Mouse (Mus musculus) megakaryocyte progenitor cell, adult 5-6 weeks (primary cell): ENCODE data around the gene Rnf157. TPM values are rescaled to one million over a fixed set of nuclear protein-coding genes. Genes with fewer than 3 reads are reported as not detected.
"Not testable (repeated sequence)": the region's sequence is repeated elsewhere in the genome, so short reads cannot be mapped to it uniquely, and the experiment has no call there.

Source experiments
- ATAC-seq: replicated peaks from 2 replicates; pipeline ENCODE4 v1.8.0; 2016; ENCODE audit warnings: mild to moderate bottlenecking, moderate TSS enrichment, inconsistent platforms; ENCODE audit not compliant: poor library complexity
- total RNA-seq, 2 experiments: library from RNA; stranded (forward) in 1 of 2; stranded (reverse) in 1 of 2; fragments of 157-497, 149-512 nt in 1 of 2; fragments of 200-1000 nt in 1 of 2; gene quantifications; 2 replicates each; pipeline versions ENCODE4 v1.2.3 to v1.2.4; 2015 to 2017

The Rnf157 gene
- total RNA-seq, 2 experiments from 2014 or later, result 7.1 to 7.6 TPM

GRCm38 (mm10) chr11:116434287-116434966, 21.6 kb upstream of the Rnf157 start:
- ATAC-seq, result no peak

GRCm38 (mm10) chr11:116433356-116434286, 20.8 kb upstream of the Rnf157 start, which contains the start of gene Ubald2:
Ubald2 (plus strand) TSS chr11:116434094.
- peak; percentile 82 for ATAC-seq

DNA sequence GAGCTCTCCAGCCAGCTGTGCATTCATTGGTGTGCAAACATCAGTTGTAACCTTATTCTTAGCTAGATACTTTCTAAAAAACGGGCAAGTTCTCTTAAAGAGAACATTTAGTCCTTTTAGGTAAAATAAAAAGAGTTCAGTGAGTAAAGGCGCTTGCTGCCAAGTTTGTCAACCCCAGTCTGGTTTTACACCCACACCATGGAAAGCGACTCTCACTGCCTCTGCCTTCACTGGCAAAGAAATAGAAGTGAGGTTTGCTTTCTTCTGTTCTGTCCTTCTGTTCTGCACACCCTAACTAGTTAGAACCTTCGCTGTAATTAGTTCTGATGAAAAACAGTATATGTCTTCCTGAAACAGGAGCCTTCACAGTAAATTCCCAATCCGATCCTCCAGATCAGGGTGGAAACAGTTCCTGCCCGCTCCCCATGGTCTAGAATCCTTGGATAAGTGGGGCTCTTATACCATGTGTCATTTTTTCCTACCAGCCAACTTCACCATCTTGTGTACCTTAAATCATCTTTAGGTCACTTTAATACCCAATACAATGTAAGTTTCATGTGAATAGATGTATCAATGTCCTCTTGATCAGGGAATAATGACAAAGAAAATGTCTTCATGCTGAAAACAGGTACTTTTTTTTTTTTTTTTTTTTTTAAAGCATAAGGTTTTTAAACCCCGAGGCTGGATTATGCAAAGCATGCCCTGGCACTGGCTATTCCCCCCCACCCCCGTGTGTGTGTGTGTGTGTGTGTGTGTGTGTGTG, 19.9 kb upstream of the Rnf157 start:
- no peak for ATAC-seq

GRCm38 (mm10) chr11:116432127-116432526, 19.3 kb upstream of the Rnf157 start:
- no peak for ATAC-seq

DNA sequence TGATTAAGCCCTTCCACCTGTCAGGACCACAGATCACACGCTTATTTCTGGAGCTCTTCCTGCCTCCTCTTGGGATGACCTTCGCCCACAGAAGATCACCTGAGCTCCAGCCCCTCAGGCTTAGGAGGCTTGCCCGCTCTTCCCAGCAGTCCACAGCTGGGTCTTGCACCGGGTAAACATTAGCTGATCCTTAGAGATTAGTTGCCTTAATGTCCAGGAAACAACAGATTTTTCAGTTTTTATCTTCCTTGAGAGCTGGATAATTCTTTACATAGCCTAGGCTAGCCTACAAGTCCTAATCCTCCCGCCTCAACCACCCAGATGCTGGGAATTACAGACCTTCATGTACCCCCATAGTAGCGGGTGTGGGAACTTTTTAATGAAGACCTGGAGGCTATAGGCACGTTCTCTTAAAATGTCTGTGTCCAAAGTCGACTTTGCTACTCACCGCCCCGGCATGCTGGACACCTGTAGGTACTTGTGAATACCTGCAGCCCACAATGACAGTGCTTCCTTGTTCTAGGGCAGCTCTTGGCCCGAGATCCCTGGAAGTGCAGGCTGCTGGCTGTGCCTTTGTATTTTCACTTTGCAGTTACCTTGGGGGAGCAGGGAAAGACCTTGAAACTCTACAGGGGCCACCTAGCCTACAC, 18.7 kb upstream of the Rnf157 start:
- no peak for ATAC-seq

- ATAC-seq, result no peak
Measured at GRCm38 (mm10) chr11:116430723-116431427, 18.0 kb upstream of the Rnf157 start.

DNA sequence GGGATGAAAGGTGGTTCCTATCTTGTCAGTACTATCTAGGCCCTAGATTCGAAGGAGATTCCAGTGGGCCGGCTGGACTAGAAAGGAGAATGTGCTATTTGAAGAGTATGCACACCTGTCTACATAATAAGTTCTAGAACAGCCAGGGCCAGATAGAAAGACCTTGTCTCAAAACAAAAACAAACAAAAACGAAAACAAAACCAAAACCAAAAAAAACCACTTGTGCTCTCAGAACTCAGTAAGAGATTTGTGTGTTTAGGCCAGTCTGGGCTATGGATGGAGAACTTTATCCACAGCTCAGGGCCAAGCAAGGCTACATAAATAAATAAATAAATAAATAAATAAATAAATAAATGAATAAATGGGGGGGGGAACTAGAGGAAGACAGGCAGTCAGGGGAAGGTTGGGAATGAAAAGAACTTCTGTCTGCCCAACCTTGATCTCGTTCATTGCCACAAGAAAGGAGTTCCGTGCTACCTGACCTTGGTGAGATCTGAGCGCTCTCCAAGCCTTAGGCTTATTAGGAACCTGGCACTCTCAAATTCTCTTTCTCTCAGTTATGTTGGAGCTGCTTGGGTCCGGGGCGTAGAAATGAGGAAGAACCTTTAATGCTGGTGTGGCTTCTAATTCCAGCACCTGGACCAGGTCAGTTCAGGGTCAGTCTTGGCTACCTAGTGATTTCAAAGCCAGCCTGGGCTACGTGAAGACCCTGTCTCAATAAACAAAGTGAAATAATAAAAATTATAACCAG, 17.2 kb upstream of the Rnf157 start:
- no peak for ATAC-seq

- no peak for ATAC-seq
Measured at GRCm38 (mm10) chr11:116428872-116429859, 16.3 kb upstream of the Rnf157 start.

DNA sequence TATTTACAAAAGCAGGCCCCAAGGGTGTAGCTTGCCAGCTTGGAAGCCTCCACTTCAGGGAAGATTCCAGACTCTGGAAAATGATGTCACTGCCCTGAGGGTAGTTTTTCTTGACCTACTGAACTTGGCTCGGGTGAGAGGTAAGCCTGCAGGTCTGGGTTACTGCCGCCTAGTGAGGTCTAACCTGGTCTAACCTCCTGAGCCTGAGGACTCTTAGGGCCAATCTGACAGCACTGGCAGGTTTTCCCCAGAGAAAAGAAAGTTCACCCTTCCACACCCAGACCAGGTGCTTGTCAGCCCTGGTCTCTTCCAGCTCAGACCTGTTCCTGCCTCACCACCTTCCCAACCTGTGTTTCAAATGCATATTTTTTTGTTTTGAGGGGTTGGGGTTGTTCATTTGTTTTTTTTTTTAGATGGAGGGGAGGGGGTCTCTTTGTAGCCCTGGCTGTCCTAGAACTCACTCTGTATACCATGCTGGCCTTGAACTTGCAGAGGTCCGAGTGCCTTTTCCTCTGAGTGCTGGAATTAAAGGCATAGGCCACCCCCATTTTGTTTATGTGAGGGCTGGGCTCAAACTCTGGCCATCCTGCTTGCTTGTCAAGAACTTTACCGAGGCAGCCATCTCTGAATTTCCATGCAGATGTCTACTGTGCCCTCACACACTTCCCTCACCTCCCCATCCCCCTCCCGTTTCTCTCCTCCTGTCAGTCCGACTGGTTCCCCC, 14.2 kb upstream of the Rnf157 start:
- ATAC-seq, result no peak

GRCm38 (mm10) chr11:116426328-116426727, 13.5 kb upstream of the Rnf157 start:
- ATAC-seq, result not testable (repeated sequence)

DNA sequence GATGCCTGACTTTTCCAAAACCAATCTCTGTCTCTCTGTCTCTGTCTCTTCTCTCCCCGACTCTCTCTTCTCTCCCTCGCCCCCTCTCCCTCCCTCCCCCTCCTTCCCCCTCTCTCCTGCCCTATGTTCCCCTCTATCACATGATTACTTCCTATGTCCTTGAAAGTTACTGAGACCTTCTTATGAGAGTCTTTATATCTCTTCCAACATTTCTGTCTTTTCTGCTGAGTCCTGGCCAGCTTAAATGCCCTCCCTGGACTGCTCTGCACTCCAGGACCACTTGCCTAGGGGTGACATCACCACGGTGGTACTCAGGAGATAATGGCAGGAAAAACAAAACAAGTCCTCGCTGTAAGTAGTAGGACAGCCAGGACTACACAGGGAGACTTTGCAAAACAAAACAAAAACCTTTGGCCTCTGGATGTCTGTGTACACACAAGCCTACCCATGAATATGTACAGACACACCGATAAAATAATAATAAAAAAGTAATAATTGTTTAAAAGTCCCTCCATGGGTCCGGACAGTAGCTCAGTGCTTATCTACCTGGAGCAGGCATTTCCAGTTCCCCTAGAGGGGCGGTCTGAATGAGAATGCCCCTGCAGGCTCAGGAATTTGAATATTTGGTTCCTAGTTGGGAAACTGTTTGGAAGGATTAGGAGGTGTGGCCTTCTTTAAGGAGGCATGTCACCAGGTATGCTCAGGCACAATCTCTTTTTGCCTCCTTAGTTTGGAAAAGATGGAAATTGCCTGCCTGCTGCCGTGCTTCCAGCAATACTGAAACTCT, 12.0 kb upstream of the Rnf157 start:
- no peak for ATAC-seq

DNA sequence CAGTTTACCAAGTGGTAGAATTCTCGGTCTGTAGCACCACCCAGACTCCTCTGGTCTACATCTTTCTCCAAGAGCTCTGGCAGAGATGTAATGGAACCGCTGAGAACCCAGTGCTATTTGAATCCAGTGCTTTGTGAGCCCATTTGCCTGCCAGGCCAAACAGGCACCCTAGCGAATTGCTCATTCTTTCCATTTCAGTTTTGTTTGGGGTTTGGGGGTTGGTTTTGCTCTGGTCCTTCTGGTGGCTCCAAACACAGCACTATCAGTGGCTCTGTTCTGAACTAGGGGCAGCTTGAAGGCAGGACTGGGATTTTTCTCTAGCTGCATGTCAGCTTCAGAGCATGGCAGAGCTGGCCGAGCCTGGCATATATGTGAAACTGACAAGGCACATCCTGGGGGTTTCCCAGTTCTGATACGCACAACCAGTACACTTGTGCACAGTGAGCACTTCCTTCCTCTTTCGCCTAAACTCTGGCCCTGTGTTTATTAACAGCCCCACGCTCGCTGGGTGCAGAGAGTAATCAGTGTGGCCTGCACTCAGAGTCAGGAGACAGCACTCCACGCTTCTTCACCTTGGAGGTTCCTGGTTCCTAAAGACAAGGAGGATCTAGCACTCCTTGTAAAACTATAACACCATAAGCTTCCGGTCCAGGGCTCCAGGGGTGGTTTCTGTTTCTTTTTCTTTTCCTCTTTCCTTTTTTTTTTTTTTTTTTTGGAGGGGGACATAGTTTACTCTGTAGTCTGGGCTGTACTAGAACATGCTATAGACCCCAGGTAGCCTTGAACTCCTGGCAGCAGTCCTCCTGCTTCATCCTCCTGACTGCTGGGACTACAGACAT, 11.2 kb upstream of the Rnf157 start:
- ATAC-seq, result peak; percentile 93

DNA sequence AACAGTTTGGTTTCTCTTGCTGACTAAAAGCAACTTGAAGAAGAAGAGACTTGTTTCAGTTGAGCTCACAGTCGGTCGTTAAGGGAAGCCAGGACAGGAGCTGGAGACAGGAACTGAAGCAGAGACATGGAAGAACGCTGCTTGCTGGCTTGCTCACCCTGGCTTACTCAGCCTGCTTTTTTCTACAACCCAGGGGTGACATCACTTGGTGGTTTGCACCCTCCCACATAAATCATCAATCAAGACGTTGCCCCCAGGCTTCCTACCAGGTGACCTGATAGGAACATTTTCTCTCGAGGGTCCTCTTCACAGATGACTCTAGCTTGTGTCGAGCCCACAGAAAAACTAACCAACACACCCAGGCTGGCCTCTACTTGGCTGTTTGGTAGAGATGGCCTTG, 10.4 kb upstream of the Rnf157 start:
- ATAC-seq, result no peak

DNA sequence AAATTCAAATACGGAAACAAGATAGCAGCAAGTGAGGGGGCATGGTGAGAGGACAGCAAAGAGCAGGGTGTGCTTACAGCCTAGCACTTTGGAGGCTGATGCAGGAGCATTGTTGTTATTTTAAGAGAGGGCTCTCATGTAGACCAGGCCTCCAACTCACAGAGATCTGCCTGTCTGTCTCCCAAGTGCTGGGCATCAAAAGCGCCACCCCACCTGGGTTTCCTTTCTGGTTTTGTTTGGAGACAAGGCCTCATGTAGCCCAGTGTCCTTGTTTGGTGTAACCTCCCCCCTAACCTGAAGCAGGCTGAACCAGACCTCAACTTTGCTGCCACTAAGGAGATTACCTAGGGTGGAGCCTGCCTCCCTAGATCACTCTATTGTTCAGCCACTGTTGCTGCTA, 9.7 kb upstream of the Rnf157 start:
- no peak for ATAC-seq

- no peak for ATAC-seq
Measured at GRCm38 (mm10) chr11:116421102-116421501, 8.3 kb upstream of the Rnf157 start.
